Mouse (Mus musculus): ENCODE data around the gene Mars.
A peak's percentile ranks its signal among the peaks of the same experiment; 100 is the strongest.

The Mars gene

DNA sequence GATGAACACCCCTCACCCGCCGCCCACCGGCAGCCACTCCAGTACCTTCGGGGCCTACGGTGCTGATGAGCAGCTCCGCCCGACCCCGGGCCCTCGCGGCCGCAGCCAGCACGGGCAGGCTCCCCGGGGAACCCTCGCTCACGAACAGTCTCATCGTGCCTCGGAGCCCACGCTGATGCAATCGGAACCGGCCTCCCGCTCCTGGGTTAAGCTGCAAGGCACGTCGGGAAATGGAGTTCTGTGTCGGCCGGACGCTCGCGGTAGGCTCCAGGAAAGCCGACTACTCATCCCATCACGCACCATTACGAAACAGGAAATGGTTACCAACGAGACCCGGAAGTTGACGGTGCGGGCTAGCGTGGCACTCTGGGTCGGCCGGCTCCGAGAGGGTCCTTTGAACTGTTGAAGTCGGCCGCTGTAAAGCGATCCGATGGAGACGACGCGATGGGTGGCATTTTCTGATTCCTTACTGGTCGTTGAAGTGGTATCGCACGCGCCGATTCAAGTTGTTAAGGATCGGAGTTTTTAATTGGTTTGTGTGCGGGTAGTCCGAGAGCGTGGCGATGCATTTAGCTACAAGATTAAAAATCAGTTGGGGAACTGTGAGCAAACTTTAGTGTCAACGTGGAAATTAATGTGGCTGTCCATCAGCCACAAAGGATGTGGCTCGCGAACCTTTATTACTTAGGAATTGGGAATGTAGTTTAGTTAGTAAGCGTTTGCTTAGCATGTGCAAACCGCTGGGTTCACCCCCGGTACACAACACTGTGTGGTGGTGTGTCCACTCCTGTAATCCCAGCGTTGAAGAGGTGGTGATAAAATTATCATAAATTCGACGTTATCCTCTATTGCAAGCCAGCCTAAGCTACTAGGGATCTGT, at the start of gene Mars:
Gene Mars (minus strand): TSS at position 311 of the 880 bp plus-strand sequence.
- DNase-seq (ENCODE audit: low spot score in 2 of 2), result peak; percentile 93 to 94

DNA sequence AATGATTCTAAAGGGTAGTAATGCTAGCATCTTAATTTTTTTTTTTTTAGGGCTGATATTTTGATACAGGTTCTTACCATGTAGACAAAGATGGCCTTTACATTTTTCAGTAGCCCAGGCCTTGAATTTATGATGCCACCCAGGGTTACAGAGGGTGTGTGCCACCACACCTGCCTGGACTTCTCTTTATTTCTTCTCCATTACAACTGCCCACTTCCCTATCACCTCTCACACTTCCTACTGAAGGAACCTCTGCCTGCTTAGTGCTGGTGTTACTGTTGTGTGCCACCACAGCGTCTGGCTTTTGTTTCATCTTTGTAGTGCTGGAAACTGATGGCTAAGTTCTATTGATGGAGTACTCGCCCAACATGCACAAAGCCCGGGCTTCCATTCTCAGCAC, 49.1 kb upstream of the Mars start:
- no peak for DNase-seq (ENCODE audit: low spot score in 2 of 2)

DNA sequence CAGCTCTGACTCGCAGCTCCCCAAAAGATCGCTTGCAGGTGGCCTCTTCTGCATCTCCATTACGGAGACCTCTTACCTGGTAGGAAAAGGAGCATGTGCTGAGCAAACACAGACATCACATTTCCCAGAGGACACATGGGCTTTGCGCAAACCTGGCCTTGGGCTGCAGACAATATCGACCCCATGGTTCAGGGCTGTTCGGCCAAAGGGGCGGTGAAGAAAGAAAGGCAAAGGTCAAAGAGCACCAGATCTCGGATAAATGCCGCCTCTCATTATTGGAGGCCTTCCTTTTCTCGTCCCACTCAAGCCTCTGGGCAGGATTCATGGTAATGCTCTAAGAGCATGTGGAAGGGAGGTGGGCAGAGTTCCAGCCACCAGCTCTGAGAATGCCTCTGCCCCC, 43.8 kb upstream of the Mars start:
- no peak for DNase-seq (ENCODE audit: low spot score in 2 of 2)

DNA sequence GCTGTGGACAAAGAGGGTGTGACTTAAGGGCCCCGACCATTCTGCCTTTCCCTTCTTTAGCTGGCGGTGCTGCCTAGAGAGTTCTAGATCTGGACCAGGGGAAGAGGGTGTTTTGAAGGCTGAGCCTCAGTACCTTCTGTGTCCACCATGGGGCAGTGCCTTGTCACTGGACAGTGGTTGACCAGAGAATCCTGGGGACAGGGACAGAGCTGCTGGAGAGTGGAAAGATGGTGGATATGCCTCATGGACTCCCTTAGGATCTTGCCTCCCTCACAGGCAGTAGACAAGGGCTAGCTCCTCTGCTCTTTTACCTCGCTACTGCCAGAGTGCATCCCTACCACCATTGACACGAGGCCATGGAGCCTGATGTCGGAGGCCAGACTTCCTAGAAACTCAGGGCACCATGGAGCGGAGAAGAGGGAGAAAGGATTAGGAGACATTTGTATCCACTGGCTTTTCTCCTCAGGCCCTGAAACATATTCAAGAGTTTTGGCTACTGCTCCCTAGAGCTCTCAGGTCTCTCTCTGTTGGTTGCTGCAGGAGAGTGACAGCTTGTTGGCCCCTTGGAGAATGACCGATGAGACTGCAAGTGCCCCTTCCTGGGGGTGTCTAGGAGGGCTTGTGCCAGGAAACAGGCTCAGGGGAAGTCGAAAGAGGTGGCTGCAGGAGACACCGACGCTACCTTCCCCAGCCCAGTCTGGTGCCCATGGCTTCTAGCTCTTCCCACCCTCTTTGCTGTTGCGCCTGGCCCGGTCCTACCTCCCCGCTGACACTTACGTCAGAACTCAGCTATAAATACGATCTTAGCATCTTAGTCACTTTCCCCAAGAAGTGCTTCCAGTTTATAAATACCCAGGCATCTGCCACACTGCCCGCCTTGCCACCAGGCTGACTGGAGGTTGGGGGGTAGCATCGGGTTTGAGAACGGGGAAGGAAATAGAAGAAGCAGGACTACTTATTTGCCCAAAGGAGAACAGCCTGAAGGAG, 42.6 kb upstream of the Mars start, which contains the start of gene Inhbe:
Gene Inhbe (minus strand): TSS at position 503 of the 987 bp plus-strand sequence.
- DNase-seq (ENCODE audit: low spot score in 2 of 2), result peak in 1 of 2 experiments; percentile 18

DNA sequence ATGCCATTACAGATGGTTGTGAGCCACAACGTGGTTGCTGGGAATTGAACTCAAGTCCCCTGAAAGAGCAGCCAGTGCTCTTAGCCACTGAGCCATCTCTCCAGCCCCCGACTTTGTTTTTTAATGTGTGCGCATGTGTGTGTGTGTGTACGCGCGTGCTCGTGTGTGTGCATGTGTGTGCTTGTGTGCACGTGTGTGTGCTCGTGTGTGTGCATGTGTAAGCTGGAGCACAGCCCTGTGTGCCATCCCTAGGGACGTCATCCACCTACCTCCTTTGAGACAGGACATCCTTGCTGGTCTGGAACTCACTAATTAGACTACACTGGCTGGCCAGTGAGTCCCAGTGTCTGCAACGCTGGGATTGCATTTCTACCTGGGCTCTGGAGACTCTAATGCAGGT, 41.2 kb upstream of the Mars start:
- no peak for DNase-seq (ENCODE audit: low spot score in 2 of 2)

DNA sequence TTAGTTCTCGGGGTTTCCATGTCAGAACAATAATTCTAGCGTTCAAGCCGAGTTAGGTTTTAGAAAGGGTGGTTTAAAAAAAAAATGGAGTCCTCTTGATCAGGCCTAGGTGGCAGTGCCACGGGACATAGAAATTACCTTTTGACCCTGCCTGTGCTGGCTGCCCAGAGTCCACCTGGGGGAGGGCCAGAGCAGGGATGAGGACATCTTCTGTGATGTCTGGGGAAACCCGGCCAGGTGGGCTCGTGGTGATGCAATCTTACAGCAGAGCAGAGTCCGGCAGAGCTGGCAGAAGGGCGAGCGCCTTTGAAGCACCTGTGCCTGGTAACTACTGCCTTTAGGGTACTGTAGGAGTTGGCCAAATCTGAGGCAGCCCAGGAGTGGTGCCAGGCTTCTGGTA, 40.6 kb upstream of the Mars start:
- DNase-seq (ENCODE audit: low spot score in 2 of 2), result no peak

DNA sequence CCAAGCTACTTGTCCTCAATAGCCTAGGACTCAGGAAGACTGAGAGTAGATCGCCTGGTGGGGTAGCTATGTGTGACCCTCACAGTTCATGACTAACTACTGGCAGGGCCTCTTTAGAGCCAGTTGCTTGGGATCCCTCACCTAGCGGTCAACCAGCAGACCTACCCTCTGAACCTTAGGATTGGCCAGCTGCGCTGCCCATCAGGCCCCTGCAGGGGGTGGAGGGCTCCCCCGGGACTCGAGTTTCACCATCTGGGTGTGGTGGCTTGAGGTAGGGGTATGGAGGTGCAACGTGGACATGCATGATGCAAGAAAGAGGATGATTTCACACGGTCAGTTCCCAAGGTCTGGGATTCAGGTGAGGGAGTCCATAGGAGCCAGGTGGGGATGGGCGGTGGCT, 40.1 kb upstream of the Mars start:
- DNase-seq (ENCODE audit: low spot score in 2 of 2), result no peak

DNA sequence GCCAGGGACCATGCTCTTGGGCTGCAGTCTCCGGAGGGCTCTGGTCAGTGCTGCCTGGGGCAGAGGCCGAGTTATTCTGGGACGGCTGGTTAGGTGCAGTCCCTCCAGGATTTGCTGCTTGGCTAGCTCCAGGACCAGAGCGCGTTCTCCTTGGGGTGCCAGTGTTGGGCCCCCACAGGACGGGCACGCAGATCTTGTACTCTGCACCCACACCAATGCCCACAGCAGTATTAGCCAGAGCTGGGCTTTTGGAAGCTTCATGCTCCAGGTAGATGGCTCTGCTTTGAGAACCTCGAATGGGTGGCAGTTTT, 39.7 kb upstream of the Mars start:
- no peak for DNase-seq (ENCODE audit: low spot score in 2 of 2)

DNA sequence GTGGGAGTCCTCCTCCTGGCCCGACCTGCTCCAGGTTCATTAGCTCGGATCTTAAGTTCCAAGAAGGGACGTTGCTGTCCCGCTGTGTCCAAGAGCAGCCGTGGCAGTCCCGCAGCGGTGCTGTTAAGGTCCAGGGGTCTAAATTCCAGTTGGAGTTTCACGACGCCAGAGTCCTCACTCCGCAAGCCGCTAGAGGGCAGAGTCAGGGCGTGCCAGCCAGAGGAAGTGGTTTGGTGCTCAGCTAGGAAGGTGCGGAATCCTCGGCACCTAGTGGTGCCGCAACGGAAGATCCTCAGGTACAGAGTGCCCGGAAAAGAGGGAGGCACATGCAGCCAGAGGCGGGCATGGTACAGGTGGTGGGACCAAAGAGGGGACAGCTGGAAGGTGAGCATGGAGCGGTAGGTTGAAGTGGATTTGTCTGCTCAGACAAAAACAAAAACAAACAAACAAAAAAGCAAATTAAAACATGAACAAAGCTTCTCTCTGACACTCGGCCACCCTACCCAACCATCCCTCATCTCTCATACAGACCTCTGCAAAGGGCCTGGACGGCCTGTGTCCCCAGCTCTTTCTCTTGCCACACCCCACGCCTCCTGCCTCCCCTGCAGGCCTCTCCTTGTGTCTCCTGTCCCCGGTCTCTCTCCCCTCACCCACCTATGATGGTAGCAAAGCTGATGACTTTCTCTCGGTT, 39.2 kb upstream of the Mars start:
- DNase-seq (ENCODE audit: low spot score in 2 of 2), result peak; percentile 44 to 63

DNA sequence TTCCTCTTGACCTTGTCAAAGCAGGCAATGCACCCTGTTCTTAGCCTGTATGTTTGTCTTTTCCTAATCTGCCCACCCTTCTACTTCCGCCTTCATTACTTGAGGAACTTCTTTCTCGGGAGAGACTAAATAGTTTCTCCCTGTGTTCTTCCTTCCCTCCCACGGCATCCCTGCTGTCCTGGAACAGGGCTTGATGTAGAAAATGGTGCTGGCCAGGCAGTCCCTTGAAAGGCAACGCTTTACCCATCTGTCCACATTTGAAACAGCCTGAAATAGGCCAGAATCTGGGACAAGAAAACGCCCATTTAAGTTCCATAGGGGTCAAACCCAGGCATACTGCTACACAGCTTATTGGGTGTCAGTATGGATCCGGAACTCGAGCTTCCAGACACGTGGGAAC, 38.2 kb upstream of the Mars start:
- DNase-seq (ENCODE audit: low spot score in 2 of 2), result no peak

DNA sequence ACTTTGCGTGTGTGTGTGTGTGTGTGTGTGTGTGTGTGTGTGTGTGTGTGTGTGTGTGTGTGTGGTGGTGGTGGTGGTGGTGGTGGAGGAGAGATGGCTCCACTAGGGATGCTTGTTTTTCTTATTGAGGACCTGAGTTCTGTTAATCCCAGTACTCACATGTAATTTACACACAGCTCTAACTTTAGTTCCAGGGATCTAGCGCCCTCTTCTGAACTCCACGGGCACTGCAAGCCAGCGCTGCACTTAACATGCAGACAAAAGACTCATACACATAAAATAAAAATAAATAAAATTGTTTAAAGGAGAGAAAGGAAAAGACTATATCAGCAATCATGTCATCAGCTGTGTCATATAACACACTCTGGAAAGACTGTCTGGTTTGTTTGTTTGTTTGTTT, 37.4 kb upstream of the Mars start:
- DNase-seq (ENCODE audit: low spot score in 2 of 2), result no peak

DNA sequence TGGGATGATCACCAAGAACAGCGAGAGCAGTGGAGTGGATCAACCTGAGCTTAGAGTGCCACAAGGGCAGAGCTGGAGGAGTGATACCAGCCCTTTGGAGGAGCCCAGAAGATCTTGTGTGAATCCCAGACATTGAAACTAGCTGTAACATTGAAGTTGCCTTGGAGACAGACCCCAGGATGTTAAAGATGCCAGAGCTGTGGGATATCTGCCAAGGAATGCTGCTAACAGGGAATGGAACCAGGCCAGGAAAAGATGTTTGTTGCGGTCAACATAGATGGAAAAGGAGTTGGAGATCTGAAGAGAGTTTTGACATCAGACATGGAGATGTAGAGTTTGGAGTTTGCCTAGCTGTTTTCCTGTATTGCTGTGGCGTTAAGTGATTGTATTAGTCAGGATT, 34.6 kb upstream of the Mars start:
- DNase-seq (ENCODE audit: low spot score in 2 of 2), result no peak

DNA sequence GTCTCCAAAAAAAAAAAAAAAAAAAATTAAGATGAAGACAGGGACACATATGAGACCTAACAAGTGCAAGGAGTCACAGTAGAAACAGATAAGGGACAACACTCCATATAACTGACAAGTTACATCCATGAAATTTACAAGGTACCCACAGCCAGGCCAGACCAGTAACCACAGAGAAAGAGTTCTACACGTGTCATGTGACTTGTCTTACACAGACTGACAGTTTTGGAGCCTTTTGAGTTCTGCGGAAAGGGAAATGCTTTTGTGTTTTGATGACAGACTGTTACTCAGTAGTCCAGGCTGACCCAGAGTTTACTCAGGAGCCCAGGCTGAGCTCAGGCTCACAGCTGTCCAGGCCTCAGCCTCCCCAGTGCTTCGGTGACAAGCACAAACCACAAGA, 31.4 kb upstream of the Mars start:
- DNase-seq (ENCODE audit: low spot score in 2 of 2), result no peak

DNA sequence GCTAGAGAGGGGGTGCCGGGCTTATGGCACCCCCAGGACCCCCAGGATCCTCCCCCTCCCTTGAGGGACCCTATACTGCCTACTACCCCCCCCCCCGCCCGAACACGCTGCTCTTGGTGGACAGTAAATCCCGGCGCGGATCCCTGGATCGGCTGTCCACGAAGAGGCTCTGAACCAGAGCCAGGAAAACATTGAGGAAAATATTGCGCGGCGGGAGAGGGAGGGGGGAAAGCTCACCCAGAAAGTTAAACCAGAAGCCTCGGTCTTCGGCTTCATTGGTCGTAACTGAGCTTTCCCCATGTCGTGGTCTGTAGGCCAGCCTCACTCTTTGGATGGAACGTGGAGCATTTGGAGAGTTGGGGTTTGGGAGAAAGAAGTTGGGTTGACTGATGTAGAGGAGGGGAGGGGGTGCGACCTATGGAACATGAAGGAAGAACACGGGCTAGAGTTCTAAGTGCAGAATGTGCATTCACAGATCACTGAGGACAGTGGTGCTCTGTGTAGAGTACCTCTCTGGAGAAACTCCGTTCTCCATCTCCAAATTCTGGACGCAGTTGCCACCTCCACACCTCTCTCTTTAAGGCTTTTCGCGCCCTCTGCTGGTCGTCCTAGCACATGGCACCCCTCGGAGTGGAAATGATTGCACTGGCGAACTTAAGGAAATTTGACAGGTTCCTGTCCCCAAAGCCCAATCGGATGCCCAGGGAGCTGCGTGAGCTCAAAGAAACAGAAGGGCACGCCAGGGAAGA, 30.5 kb upstream of the Mars start, which contains the start of gene Gli1:
Gene Gli1 (minus strand): TSS at position 84 of the 749 bp plus-strand sequence.
- peak; percentile 70 to 76 for DNase-seq (ENCODE audit: low spot score in 2 of 2)

DNA sequence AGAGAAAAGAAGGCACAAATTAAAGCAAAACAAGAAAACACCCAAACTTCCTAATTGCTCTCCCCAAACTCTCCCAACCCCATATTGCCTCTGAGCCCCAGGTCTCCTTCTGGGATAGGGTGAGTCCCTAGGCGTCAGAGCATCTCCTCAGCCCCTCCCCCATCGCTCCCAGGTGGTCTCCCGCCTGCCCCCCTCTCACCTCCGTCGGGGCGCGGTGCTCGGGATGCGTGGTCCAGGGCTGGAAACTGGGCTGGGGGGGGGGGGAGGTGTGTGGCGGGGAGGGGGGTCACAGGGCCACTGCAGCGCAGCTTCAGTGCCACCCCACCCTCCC, 29.7 kb upstream of the Mars start:
- no peak for DNase-seq (ENCODE audit: low spot score in 2 of 2)

DNA sequence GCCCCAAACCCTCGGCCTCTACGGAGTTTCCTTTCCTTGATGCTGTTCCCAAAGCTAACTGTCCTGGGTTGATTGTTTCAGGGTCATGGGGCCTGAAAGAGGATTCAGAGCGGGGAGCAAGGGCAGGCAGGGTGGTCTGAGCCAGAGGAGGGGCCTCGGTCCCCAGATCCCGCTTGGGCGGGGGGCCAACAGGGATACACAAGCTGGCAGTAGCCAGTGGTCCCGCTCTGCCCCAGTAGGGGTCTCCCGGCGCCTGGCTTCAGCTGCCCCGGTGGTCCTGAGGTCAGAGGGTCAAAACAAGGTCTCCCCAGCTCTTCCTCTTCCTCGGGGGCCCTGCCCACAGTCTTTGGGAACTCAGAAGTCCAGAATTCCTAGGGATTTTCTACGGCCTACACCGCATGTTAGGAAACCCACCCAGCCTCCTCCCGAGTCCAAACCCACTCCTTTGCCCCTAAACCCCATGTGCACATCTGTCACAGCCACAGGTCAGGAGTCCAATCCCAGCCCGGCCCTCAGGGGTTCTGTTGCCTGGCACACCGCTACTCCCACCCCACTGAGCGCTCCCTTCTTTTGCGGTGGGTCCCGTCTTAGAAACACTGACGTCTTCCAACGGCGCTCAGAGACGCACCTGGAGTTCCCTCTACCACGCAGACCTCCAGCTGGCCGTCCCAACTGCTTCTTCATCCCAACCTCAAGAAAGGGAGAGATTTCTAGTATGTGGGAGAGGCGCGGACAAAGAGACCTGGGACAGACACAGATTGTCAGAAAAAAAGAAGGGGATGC, 29.2 kb upstream of the Mars start:
- no peak for DNase-seq (ENCODE audit: low spot score in 2 of 2)

DNA sequence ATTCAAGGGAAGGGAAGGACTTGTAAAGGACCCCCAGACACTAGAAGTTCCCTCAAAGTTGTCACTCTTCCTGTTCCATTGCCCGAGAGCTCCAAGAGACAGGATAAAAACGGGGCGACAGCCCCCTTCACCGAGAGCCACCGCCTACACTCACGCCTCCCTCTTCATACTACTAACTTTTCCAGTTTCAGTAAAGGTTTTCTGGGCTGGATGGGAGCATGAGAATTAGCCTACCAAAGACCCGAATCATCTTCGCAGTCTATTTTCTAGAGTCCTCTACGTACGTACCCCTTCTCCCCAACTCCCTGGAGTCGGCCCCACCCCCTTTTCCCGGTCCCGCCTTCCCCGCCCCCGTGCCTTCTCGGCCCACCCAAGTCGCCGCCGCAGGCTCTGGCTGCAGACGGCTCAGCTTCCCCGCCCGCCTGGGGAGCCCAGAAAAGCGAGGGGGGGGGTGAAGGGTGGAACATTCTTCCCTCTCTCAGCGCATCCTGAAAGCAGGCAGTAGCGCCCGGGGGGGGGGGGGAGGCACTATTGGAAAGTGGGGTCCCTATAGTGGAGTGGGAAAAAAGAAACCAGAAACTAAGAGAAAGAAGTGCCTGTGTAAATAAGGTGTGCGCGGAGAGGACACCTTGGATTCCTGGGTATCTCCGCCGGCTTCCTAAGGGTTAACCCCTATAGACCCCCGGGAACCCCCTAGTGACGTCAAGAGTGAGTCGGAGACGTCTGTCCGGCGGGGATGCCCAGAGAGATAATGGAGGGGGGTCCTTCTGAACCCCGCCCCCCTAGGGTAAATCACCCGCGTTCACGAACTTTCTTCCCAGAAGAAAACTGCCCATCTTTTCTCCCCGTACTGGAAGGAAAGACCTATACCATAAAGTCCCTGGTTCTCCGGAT, 28.3 kb upstream of the Mars start:
- no peak for DNase-seq (ENCODE audit: low spot score in 2 of 2)

DNA sequence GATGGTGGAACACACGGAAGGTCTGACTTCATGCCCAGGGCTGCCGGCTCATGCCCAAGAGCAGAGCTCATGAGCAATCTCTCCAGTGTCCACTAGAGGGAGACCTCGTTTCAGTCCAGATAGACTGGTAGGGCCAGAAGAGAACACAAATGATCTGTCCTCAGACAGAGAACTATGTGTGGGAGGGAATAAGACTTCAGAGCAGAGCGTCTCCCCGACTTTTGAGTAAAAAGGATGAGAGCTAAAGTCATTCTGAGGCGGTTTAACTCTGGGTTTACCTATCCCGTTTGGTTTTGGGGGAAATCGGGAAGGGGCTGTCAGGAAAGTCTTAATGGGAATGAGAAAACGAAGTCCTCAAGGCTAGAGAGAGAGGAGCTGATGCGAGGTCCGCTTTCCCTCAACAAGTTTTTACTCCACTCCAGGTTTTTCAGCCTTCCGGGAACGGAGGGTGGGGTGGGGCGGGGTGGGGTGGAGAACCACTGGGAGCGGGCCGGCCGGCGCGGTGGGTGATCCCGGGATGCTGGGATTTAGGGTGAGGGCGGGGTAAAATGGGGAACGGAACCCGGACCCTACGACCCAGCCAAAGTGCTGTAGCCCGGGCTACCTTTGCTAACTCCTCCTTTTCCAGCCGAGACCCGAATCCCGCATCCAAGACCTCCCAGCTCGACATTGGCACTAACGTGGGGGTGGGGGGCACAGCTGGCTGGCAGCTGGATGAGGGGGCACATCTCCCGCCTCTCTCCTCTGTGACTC, 27.5 kb upstream of the Mars start:
- peak; percentile 85 to 87 for DNase-seq (ENCODE audit: low spot score in 2 of 2)
